Mouse (Mus musculus) kidney, adult 9 months (tissue): ENCODE measurements at regions not wholly inside any gene's neighbourhood (a gene's known extent, or its start where the extent isn't known, plus 50 kb on each side); places are given as distances from the start of the nearest gene placed in this dataset.
A peak's percentile ranks its signal among the peaks of the same experiment; 100 is the strongest.

Experiments used
- DNase-seq: peaks from one replicate; pipeline ENCODE4 v3.0.0; 2022

DNA sequence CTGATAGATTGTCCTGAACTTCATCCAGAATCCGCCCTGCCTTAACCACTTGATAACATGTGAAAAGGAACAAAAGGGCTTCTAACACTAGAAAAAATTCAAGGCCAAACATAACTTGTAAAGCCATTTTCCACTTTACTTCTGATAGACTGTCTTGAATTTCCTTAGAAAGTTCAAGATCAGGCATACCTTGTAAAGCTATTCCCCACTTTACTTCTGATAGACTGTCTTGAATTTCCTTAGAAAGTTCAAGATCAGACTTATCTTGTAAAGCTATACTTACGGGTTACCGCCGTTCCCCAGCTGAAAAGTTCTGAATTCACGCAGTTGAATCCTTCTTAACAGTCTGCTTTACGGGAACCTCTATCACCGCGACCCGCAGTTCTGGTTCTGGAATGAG lies 108.4 kb downstream of the Gm21913 start:
- DNase-seq = peak; percentile 56
